Mouse (Mus musculus) activated CD4-positive, CD25-positive, alpha-beta regulatory T cell, adult 4 months (primary cell): Measurements from ENCODE around the gene Mblac2. TPM values are rescaled to one million over a fixed set of nuclear protein-coding genes. Genes with fewer than 3 reads are reported as not detected.

Experiments
- ATAC-seq: one replicate; pipeline ENCODE4 v1.8.0; 2017
- polyA plus RNA-seq, 2 experiments: library from polyadenylated mRNA; unstranded; fragments of 100-300 nt; shearing (Covaris generic); gene quantifications; one replicate each; pipeline ENCODE4 v1.2.1; 2017

Gene Mblac2
- polyA plus RNA-seq, 2 experiments from 2014 or later, result 10.9 to 16.5 TPM

DNA sequence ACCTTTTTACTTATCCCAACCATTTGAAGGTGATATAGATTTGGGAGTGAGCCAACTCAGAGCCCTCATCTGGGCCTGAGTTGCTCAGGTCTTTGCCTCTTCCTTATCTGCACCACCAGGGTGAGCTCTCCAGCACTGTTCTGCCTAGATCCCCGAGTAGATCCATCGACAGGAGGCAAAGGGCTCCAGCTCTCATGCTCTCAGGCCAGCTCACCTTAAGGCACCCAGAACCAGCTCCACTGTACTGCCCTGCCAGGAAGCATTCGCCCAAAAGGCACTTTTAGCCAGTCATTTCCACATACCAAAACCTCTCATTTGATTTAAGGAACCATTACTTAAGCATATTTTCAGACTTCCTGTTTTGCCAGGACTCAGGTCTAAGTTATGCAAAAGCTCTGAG, 29.8 kb downstream of the Mblac2 start:
- no peak for ATAC-seq

DNA sequence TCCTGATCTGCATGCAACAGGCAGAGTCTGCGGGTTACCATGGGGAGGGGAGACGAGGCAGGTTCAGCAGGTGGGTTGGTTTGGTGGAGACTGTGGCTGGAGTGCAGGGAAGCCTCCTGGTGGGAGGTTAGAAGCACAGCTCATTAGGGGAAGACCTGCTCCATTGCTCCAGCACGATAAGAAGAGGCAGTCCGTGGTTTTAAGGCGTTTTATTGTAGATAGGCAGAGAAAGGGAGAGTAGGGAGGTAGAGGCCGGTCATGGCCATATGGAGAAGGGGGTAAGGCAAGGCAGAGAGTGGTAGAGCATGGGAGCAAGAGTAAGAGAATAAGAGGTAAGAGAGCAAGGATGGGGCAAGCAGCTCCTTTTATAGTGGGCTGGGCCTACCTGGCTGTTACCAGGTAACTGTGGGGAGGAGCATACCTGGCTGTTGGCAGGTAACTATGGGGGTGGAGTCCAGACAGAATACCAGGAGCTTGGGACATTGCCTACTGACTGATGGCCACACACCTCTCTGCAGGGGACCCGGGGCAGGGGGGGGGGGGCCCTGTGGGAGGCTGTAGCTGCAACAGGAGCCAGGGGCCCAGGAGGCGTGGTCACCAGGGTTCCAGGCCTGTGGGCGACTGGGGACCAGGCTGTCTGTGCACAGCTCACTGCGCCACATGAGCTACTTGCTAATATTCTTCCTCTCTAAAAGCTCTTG, 32.4 kb downstream of the Mblac2 start:
- ATAC-seq, result no peak

DNA sequence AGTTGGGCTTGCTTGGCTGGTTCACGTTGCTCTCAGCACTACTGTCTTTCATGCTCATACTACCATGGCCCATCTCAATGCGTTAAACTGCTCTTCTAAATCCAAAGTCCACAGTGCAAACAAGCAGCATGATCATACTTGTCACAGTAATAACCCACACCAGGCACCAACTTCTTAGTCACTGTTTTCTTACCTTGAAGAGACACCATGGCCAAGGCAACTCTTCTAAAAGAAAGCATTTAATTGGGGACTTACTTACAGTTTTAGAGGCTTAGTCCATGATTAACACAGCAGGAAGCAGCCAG, 32.9 kb downstream of the Mblac2 start:
- ATAC-seq, result no peak

GRCm38 (mm10) chr13:81754878-81755277, 43.7 kb downstream of the Mblac2 start:
- ATAC-seq, result no peak

- no peak for ATAC-seq
Measured at GRCm38 (mm10) chr13:81755324-81755723, 44.2 kb downstream of the Mblac2 start.

DNA sequence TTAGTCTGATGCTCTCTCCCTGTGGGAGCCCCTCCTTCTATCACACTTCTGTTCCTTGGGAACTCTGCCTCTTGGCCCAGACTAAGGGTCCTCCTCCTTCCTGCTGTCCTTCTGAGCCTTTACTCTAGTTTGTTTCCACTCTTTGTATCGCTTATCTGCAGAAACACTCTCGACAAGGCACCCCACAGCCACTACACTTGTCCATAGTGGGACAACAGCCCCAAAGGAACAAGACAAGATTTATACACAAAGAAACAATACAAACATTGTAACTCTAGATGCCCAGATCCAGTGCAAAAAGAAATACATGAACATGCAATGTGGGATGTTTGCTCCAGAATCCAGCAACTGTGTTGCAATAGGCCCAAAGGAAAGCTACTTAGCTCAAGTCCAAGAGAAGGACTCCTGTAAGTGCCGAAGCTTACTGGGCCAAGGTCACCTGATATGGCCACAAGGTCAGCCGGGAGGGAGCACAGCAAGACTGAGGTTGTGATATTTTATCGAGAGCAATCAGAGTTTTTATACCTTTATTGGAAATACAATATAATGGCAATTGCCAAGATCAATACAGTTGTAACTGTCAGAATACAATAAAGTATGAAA, 46.0 kb downstream of the Mblac2 start:
- ATAC-seq, result no peak

DNA sequence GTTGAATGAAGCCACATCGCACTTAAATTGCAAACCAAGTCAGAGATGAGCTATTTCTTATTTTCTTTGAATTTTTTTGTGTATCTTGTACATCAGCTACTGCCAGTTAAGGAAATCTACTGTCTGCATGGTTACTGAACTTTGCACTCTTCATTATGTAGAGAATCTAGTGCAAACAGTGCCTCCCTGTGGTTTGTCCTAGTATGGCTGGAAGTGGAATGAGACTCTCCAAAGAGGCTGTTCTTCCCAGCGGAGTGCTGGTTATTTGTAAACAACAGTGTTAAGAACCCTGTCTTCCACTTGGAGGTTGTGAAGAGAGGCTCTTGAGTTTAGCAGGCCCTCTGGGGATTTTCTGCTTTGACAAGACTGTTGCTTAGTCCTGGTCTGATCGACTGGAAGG, 49.2 kb downstream of the Mblac2 start:
- peak; percentile 52 for ATAC-seq

- ATAC-seq, result peak; percentile 73
Measured at GRCm38 (mm10) chr13:81761566-81762186, 50.5 kb downstream of the Mblac2 start.

DNA sequence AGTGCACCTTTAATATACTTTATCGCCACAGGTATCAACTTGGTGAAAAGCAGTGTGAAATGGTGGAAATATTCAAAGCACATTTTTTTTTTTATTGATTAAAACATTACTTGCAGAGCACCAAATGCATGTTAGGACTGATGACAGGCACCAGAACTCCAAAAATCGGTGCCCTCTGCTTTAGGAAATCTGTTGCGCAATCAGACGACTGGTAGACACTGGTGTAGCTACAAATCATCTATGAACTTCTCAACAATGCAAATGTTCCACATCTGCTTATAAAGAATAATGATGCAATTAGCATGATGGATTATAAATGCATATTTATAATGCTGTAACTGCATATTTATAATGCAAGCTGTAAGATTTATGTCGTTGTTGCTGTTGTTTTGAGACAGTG, 53.0 kb downstream of the Mblac2 start:
- ATAC-seq, result no peak

DNA sequence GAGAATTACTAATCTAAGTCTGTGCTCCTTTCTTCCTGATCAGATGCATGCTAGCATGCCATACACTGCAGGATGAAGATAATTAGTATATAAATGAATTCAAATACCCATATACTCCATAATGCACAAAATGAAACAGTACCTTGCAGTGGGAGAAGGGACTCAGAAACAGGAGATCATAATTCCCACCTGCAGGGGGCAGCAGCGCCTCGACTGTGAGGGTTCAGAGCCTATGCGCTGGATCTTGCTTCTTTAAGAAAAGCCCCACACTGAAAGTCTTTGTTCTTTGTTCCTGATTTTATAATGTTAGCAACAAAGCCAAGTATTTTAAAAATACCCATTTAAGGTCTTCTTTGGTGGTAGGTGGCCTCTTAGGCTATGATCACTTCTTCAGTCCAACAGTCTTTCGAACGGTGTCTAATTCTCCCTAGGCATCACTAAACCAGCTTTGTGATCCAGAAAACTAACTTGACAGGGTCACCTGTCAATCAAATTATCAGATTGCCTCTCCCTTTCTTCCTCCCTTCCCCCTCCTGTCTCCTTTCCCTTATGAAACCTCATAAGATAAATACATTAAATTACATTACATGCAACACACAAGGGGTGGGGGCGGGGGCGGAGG, 56.0 kb downstream of the Mblac2 start:
- ATAC-seq, result peak; percentile 77

GRCm38 (mm10) chr13:81776217-81776616, 65.1 kb downstream of the Mblac2 start:
- ATAC-seq, result no peak

- no peak for ATAC-seq
Measured at GRCm38 (mm10) chr13:81782475-81782874, 71.3 kb downstream of the Mblac2 start.

GRCm38 (mm10) chr13:81782971-81783404, 71.8 kb downstream of the Mblac2 start, which contains the start of gene Cetn3:
Gene Cetn3 (plus strand): TSS chr13:81783077.
- peak; percentile 81 for ATAC-seq

DNA sequence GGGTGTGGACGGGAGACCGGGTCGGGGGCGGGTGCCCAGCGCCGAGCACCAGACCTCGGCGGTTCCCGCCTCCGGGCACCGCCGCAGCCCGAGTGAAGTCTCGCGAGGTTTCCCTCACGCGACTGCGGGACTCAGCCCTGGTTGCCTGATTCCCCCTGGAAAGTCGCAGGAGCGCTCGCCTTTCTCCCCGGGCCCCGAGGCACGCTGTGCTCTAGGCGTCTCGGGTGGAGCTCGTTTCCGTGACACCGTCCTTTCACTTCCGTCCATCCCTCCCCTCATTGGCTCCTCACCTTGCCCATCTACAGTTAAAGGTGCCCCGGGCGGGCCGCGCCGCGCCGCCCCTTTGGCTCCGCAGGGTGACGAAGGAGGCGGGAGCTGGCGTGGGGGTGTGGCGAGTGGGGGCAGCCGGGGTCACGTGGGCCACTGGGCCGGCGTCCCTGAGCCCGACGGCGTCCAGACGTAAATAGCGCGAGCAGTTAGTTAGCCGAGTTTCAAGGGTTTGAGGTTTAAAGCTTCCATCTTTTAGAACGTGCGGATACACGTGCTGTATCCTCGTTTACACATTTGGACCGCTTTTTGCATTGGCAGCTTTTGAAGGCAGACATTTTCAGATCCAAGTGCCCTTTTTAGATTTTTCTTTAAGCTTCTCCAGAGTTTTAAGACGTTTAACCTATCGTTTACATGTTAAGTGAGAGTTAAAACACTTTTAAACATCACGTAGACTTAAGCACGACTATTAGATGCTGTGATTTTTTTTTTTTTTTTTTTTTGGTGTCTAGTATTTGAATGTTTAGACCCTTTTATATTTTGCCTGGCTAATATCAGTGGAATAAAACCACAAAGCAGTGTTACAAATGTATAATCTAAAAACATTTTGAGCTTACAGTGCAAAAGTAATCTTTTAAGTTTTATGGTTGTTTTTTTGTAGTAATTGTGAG, 72.5 kb downstream of the Mblac2 start:
- ATAC-seq, result peak; percentile 85

GRCm38 (mm10) chr13:81785766-81786480, 74.8 kb downstream of the Mblac2 start:
- ATAC-seq, result no peak

DNA sequence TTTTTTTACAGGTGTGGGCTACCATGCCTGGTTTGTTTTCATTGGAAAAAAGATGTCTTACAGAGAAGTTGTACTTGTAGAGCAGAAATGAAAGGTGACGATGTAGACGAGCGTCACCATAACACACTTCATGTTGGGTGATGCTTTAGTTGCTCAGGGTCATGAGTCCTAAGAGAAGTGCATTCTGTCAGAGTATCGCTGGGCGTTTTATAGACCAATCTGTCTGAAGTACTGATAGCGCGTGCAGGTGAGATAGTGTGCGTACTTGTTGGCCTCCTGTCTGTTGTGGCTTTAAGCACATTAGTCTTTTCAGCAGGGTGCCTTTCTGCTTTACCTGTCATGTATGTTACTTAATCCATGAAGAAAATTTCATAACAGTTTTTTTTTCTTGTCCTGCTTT, 79.0 kb downstream of the Mblac2 start:
- no peak for ATAC-seq

- no peak for ATAC-seq
Measured at GRCm38 (mm10) chr13:81791861-81792260, 80.7 kb downstream of the Mblac2 start.

- ATAC-seq, result peak; percentile 91
Measured at GRCm38 (mm10) chr13:81793850-81794249, 82.7 kb downstream of the Mblac2 start.

DNA sequence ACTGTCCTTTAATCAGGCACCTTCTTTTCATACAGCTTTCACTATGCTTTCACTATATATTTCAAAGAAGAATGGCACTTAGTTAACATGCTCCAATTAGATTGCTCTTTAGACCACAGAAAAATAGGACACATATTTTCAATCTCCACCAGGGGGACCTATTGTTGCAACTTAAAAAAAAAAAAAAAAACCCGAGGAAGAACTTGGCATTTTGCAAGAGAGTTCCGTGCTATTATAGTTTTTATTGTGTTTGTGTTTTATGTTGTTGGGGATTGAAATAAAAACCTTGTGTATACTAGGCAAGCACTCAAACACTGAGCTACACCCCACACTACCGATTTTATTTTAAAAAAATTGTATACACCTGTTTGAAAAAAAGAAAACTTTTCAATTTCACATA, 90.0 kb downstream of the Mblac2 start:
- peak; percentile 75 for ATAC-seq
